Mouse (Mus musculus): ENCODE data around the gene Galc.

GRCm38 (mm10) chr12:98265697-98266096 lies 6.4 kb upstream of the Galc start:
- TF ChIP-seq CTCF (IDR thresholded peaks at IDR 0.05; ENCODE audit: insufficient read depth, low read depth, low read length) = no peak
- TF ChIP-seq POLR2A (IDR thresholded peaks at IDR 0.05; ENCODE audit: insufficient read depth, low read depth, low read length) = no peak
